Mouse (Mus musculus) spleen, adult 18-20 months (tissue): ENCODE data around the gene Nanog.
"Not testable (repeated sequence)": the region's sequence is repeated elsewhere in the genome, so short reads cannot be mapped to it uniquely, and the experiment has no call there.

Experiments
- DNase-seq, 2 experiments: peaks; one replicate each; pipeline ENCODE4 v3.0.0; 2022; ENCODE audit warnings: mixed read lengths in 2 of 2

The Nanog gene

DNA sequence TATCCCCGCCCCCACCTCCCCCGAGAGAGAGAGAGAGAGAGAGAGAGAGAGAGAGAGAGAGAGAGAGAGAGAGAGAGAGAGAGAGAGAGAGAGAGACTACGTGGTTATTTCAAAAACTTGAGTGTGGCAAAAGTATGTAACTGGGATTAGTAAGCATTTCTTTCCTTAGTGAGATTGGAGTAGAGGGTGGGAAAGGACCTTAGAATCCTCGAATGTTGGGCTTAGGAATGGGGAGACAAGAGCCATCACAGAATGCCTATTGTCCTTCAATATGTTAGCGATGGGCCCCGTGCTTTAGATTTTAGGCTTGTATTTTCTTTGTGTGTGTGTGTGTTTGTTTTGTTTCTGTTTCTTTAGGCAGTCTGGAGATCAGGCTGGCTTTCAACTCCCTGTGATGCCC is 4.0 kb upstream of the Nanog start:
- DNase-seq, result no peak

DNA sequence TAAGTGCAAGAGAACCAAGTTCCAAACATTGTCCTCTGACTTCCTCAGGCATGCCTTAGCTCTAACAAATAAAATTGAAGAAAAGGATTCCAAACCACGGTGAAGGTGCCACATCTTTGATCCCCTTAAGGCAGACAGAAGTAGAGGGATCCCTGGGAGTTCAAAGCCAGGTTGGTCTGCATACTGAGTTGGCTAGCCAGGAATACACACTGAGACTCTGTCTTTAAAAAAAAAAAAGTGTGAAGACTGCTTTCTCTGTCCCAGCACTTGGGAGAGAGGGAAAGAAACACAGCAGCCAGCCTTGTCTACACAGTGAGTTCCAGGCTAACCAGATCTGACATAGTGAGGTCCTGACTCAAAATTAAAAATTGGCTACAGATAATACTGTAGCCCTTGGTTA is 3.6 kb upstream of the Nanog start:
- DNase-seq, result no peak

GRCm38 (mm10) chr6:122706337-122706840 is 900 bp upstream of the Nanog start:
- no peak for DNase-seq

DNA sequence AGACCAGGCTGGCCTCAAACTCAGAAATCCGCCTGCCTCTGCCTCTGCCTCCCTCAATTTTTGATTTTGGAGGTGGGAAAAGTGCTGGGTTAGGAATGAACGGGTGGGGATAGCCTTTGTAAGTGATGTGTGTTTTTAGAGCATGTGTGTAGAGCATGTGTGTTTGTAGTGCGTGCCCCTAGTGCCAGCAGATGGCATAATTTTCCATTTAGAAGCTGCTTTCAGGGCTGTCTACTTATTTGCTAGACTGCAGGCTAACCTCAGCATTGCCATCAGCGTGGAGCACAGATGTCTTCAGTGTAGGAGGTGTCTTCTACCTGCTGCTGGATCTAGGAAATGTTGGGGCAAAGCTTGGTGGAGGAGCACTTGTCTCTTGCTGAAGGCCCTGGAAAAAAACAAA is 1.5 kb downstream of the Nanog start:
- DNase-seq, result no peak

DNA sequence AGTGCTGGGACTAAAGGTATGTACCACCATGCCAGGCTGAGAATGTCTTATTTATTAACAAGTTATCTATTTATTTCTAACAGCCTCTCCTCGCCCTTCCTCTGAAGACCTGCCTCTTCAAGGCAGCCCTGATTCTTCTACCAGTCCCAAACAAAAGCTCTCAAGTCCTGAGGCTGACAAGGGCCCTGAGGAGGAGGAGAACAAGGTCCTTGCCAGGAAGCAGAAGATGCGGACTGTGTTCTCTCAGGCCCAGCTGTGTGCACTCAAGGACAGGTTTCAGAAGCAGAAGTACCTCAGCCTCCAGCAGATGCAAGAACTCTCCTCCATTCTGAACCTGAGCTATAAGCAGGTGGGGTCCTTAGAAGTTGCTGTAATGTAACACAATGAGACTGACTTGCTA is 4.2 kb downstream of the Nanog start:
- no peak for DNase-seq

DNA sequence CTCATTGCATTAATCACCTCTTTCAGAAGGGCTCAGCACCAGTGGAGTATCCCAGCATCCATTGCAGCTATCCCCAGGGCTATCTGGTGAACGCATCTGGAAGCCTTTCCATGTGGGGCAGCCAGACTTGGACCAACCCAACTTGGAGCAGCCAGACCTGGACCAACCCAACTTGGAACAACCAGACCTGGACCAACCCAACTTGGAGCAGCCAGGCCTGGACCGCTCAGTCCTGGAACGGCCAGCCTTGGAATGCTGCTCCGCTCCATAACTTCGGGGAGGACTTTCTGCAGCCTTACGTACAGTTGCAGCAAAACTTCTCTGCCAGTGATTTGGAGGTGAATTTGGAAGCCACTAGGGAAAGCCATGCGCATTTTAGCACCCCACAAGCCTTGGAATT is 5.8 kb downstream of the Nanog start:
- DNase-seq, result not testable (repeated sequence)

- DNase-seq, result no peak
Measured at GRCm38 (mm10) chr6:122714707-122715365, 7.5 kb downstream of the Nanog start.

GRCm38 (mm10) chr6:122715886-122716285 is 8.6 kb downstream of the Nanog start:
- no peak for DNase-seq

DNA sequence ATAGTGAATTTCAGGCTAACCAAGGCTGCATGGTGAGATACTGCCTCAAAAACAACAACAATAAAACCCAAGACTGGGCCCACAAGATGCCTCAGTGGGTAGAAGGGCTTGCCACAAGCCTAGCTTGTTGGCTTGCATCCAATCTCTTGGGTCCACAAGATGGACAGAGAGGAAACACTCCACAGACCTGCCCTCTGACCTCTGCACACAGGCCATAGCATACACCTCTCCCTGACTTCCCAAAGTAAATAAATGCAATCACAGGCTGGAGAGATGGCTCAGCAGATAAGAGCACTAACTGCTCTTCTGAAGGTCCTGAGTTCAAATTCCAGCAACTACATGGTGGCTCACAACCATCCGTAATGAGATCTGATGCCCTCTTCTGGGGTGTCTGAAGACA is 10.9 kb downstream of the Nanog start:
- not testable (repeated sequence) for DNase-seq

DNA sequence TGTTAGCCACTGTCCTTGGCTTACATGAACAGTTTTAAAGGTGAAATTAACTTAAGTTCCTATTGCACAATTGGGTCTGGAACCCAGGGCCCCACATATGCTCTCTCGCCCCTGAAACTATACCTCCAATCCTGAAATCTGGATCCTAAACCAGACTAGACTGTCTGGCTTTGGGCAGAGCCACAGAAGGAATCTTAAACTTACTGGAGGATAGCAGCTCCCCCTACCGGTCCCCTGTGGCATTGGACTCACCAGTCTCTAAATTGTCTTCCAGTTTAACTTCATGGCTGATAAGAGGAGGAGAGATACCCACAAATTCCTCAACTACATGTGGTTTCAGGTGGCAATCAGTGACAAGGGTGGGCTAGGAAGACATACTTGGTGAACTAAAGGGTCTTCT is 12.7 kb downstream of the Nanog start:
- DNase-seq, result peak in 1 of 2 experiments; percentile 68

DNA sequence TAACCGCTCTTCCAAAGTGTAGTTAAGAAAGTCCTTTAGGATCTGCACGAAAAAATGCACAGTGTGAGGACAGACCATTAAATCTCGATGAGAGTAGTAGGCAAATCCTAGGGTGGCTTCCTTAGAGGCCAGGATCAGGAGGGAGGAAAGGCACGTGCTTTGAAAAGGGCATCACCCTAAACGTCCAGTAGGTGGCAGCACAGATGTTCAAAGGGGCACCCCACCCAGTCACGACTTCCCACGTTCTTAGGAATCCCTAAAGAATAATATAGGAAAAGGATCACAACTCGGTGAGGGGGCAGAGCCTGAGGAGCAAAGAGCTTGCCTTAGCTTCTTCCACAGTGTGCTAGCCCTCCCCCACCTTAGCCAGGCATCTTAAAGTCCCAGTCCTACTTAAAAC is 32.7 kb downstream of the Nanog start:
- DNase-seq, result peak; percentile 24 to 62

DNA sequence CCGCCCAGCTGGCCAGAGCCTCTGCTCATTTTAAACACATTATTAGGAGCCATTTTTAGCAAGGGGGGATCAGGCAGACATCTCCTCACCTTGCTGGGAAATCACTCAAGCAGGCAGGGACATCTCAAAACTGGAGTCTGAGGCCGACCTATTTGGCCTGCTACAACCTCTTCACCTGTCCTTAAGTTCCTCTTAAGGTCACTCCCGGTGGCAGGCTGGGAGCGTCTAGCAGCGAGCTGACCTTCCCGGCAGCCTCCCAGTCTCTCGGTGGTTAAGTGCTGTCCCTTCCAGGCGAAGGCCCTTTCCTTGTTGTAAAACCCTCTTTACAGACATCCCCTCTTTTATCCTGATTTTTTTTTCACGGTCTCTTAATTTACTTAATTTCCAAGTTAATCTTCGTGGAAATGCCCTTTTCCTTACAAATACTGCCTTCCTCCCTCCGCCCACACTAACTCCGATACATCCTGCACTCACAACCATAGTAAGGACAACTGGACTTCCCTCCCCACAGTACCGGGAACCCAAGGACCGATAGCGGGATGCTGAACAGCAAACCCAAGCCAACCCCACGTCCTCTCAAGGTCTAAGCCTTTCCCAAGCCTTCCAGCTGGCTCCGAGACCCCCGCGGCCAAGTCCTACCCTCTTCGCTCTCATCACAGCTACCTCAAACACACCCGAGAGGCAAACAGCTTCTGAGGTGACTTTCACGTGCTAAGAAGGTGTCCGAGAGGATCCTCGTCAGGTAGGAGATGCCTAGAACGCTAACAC is 34.4 kb downstream of the Nanog start:
- peak in 1 of 2 experiments; percentile 26 for DNase-seq

- DNase-seq, result peak; percentile 42 to 47
Measured at GRCm38 (mm10) chr6:122742228-122742899, 35.1 kb downstream of the Nanog start.

- DNase-seq, result peak in 1 of 2 experiments; percentile 14
Measured at GRCm38 (mm10) chr6:122743353-122743752, 36.1 kb downstream of the Nanog start.

GRCm38 (mm10) chr6:122744505-122745249 is 37.4 kb downstream of the Nanog start:
- DNase-seq, result no peak

- DNase-seq, result no peak
Measured at GRCm38 (mm10) chr6:122750579-122750978, 43.3 kb downstream of the Nanog start.

GRCm38 (mm10) chr6:122755913-122756312 is 48.6 kb downstream of the Nanog start:
- peak in 1 of 2 experiments; percentile 7 for DNase-seq

DNA sequence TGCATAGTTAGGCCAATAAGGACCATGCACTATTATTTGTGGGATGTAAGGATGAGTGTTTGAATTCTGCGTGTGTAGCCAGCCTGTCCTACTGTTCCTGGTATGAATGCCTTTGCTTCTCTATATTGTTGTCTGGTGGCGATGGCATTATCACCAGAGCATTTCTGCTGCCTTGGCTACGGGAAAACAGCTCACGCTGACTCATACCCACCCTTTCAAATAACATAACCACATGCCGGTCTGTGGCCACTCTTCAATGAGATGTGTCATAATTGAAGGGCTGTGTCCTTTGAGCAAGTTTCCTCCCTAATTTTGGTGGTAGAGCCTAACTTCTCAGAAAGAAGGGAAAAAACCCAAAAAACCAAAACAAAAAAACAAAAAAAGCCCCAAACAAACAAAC is 51.4 kb downstream of the Nanog start:
- no peak for DNase-seq

DNA sequence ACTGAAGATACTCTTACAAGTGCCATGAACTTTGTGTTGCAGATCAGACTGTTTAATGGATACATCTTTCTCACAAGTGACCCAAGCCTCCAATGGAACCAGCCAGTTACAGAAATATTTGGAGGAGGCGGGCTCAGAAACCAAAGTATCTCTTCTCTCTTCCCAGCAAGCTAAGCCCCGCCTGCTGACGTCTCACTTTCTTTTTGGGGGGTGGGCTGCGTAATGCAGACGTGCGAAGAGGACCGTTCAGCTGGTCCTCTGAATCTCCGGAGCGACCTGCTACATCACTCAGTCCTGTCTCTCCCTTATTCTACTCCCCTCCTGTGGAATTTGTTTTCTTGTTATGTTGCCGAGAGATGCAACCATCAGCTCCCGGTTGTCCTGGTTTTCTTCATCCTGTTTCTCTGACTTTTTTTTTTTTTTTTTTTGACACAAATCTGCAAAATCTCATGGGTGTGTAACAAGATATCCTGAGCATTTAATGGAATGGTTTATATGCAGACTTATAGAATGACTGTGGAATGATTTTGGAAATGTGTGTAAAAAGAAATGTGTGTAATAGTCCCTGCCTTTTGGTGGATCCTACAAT is 53.8 kb downstream of the Nanog start:
- peak; percentile 29 to 48 for DNase-seq

- DNase-seq, result no peak
Measured at GRCm38 (mm10) chr6:122761901-122762300, 54.6 kb downstream of the Nanog start.

DNA sequence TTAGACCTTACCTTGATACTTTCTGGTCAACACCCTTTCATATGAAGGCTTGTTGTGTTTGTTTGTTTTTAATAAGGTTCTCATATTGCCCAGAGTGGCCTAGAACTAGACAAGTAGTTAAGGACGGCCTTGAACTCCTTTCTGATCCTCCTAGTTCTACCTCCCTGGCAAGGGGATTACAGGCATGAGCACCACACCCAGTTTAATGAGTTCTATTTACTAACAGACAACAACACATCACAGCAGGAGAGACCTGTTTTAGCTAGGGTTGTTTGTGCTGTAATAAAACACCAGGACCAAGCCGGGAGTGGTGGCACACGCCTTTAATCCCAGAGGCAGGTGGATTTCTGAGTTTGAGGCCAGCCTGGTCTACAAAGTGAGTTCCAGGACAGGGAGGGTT is 55.2 kb downstream of the Nanog start:
- DNase-seq, result no peak

DNA sequence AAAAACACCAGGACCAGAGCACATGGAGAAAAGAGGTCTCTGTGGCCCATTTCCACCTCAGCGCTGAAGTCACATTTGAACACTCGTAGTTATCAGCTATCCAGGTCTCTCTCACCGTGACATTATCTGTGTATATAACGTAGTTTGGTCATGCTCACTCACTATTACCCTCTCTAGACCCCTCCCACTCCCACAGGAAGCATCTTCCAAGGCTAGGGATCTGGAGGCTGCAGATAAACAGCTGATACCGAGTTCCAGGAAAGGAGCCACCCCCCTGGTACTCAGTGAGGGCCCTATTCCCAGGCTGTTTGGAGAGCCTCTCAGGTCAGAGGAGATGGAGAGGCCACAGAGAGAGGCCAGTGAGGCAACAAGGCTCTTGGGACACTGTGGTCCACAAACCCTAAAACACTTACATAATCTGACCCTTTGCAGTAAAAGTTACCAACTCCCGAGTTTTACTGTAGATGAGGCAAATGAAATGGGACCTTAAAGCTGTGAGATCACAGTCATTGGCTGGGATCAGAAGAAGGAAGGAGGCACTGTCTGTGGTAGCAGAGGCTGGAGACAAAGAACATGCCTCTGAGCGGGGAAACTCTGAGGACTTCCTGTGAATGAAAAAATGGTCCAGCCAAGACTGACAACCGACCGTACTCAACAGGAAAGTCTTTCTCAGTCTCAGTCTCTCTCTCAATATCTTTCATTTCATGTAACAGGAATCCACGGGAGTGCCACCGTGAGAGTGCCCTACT is 55.8 kb downstream of the Nanog start:
- DNase-seq, result no peak
